Mouse (Mus musculus): ENCODE measurements around the gene Snrpa1. TPM values are rescaled to one million over a fixed set of nuclear protein-coding genes. Genes with fewer than 3 reads are reported as not detected.

Gene Snrpa1
- total RNA-seq, 2 experiments from 2014 or later, result 52.3 to 58.9 TPM

DNA sequence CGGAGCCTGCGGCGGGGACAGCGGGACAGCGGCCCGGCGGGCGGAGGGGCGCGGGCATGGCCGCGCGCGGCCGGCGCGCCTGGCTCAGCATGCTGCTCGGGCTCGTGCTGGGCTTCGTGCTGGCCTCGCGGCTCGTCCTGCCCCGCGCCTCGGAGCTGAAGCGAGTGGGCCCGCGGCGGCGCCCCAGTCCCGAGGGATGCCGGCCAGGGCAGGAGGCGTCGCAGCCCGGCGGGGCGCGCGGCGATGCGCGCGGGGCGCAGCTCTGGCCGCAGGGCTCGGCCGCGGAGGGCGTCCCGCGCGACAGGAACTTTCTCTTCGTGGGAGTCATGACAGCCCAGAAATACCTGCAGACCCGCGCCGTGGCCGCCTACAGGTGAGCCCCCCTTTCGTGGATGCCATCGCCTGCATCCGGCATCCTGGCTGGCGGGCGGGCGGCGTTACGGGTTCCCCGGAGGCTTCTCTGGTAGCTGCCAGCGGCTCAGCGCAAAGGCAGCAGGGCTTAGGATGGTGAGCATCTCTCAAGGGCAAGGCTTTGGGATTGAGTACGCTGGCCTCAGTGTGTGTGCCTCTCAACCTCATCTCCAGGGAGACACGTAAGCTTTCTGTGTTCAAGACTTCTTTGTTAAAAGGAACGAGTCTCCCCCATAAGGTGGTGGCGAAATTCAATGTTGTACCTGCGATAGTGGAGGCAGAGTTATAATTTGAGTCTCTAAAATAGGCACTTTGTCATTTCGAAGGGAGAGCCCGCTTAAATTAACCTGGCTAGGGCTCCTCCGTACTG lies 51.2 kb downstream of the Snrpa1 start:
- intact Hi-C loops (cut with DNase I), result loop anchor here (2.0 to 5.0 kb wide), 2 partner anchors 191 to 277 kb away; partner anchors contain the start of gene Lrrk1
- DNase-seq, result peak; percentile 43

- DNase-seq, result no peak
- intact Hi-C loops (cut with DNase I), result no loop called here
Observed at GRCm38 (mm10) chr7:66110636-66111112, 51.9 kb downstream of the Snrpa1 start.

GRCm38 (mm10) chr7:66111211-66111610 lies 52.4 kb downstream of the Snrpa1 start:
- intact Hi-C loops (cut with DNase I), result no loop called here
- DNase-seq, result no peak

DNA sequence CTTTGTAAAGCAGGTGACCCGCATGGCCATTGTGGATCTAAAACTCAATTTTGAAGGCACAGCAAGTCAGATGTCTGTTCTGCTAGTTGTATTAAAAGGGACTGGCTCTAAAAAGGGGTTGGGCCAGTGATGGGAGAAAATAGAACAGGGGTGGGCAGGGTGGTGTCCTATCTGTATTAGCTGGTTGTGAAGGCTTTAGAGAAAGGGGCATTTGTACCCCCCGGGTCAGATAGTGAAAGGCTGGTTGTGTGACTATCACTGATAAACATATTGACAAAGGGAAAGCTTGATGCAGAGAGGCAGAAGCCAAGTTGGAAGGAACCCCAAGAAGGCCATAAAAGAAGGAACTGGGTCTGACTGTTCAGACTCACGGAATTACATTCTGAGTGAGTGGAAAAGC lies 54.8 kb downstream of the Snrpa1 start:
- intact Hi-C loops (cut with DNase I), result no loop called here
- DNase-seq, result no peak

- intact Hi-C loops (cut with DNase I), result no loop called here
- DNase-seq, result no peak
Observed at GRCm38 (mm10) chr7:66115821-66116343, 57.1 kb downstream of the Snrpa1 start.

GRCm38 (mm10) chr7:66116906-66117482 lies 58.2 kb downstream of the Snrpa1 start:
- intact Hi-C loops (cut with DNase I), result no loop called here
- no peak for DNase-seq

- DNase-seq, result no peak
Observed at GRCm38 (mm10) chr7:66118046-66118445, 59.2 kb downstream of the Snrpa1 start.

DNA sequence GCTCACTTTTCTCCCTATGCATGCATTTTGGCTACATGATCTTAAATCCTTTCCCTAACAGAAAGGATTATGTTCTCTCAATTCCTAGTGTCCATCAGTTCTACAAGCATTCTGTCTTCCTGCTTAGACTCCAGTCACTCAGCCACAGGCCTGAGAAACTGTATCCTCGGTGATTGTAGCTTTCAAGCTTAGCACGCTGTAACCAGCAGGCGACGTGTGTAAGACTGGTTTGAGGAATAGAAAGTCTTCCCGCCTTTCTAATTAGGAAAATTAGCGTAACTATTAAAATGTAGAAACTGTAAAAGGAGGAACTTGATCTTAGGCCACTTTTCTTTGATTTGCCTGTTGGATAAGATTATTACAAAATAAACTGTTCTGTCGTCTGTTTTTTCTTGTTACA lies 60.0 kb downstream of the Snrpa1 start:
- DNase-seq, result no peak
- intact Hi-C loops (cut with DNase I), result no loop called here

More at GRCm38 (mm10) chr7:66118046-66118445, 59.2 kb downstream of the Snrpa1 start:
- intact Hi-C loops (cut with DNase I), result no loop called here

DNA sequence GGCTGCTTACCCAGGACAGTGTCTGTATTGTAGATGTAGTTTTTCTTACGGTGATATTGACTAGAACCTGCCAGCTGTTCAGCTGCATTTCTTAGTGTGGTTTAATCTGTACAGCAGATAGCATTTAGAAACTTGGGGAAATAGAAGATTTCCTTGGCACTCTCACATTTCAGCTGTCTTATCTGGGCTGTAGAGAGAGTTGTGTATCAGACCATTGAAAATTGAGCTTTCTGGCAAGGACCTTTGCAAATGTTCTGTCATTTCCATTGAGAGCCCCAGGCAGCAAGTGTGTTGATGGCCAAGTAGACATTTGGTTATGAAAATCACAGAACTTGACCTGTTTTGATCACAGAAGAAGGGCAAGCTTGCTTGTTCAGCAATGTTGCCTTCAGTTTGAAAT lies 61.3 kb downstream of the Snrpa1 start:
- intact Hi-C loops (cut with DNase I), result no loop called here
- peak; percentile 23 for DNase-seq

DNA sequence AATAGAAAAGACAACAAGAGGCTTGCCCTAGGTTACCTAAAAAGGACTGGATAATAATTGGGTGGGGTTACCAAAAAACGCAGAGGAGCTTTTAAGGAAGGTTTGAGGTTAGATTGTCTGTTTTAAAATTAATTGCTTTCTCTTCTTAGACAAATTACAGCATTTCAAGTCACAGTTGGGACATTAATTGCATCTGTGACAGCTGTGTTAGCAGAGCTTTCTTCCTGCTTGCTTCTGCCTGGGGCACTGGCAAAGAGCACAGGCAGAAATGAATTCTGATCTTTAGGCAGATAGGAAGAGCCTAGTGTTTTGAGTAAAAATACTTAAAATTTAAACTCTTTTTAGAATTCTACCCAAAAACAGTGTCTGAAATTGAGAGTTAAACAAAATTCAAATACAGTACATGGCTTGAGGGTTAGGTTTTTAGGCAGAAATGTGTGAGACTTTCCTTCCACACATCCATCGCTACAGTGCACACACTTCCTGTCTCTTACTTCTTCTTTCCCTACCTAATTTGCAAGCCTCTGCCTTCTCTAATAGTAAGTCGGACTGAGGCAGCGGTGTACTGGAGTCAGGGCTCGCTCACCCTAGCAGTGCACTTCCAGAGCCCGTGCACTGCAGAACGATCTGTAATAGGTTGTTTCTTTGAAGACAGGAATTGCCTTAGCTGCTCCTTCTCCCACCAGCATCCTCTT lies 62.0 kb downstream of the Snrpa1 start:
- no peak for DNase-seq
- intact Hi-C loops (cut with DNase I), result no loop called here

Other genes with a start within 250 kb of the Snrpa1 start
- 10 to 100 TPM; 15.3 to 15.7 TPM for gene Pcsk6, start 197.3 kb upstream of the Snrpa1 start, total RNA-seq (2021)
- gene Gm45213, start 15.4 kb upstream of the Snrpa1 start, total RNA-seq (2021), result not detected
- 10 to 100 TPM; 41.2 to 41.9 TPM for gene Selenos, start 20.6 kb downstream of the Snrpa1 start, total RNA-seq (2021)
- gene Chsy1, start 50.5 kb downstream of the Snrpa1 start, total RNA-seq (2021), result 10 to 100 TPM; 32.3 to 35.3 TPM

All from left cerebral cortex, postnatal 4 days (tissue).